Mouse (Mus musculus): ENCODE data around the gene P2ry10.

- no peak for TF ChIP-seq CTCF (IDR thresholded peaks at IDR 0.05; ENCODE audit: control insufficient read depth, insufficient read depth, insufficient replicate concordance, low read depth, low read length)
- TF ChIP-seq POLR2A (IDR thresholded peaks at IDR 0.05; ENCODE audit: control insufficient read depth, low read depth, low read length) = no peak
Observed at GRCm38 (mm10) chrX:107088177-107088576, at the start of gene P2ry10.

All from testis, adult 2 months (tissue).